Mouse (Mus musculus) lung, postnatal 0 days (tissue): ENCODE results near the gene Lsp1.

ENCODE experiments used
- CTCF ChIP-seq: IDR thresholded peaks from 2 replicates; pipeline ENCODE4 v1.5.1; 2016; ENCODE audit warnings: antibody characterized with exemption, mild to moderate bottlenecking
- EP300 ChIP-seq: IDR thresholded peaks from 2 replicates; pipeline ENCODE4 v1.6.1; 2016; ENCODE audit warnings: antibody characterized with exemption, mild to moderate bottlenecking, control low read depth

DNA sequence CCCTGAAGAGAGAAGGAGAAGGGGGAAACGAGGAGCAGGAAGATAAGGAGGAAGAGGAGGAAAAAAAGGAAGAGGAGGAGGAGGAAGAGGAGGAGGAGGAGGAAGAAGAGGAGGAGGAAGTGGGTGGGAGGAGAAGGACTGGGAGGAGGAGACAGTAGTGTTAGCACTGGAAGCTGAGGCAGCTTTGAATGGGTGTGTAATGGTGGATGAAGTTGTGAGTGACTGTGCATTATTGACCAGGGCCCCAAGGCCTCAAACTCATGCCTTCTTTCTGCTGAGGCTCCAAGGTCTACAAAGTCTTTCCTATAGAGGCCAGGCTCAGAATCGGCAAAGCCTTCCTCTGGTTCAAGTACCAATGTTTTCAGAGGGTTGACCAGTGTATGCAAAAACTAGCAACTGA is 38.8 kb upstream of the Lsp1 start:
- TF ChIP-seq CTCF (no peak), EP300 (no peak)
